Mouse (Mus musculus): ENCODE data around the gene Acbd4.

- no peak for TF ChIP-seq CTCF (IDR thresholded peaks at IDR 0.05; ENCODE audit: low read depth, low read length)
- TF ChIP-seq EP300 (IDR thresholded peaks at IDR 0.05; ENCODE audit: insufficient read depth, low read depth, low read length): no peak
- no peak for TF ChIP-seq POLR2A (IDR thresholded peaks at IDR 0.05; ENCODE audit: insufficient read depth, low read length)
These were observed 2.8 kb upstream of the Acbd4 start for GRCm38 (mm10) chr11:103098531-103099190.

Measured in ES-Bruce4 (cell line).